Mouse (Mus musculus) midbrain, embryonic 11.5 days (tissue): ENCODE results near the gene Ptpn22. TPM values are rescaled to one million over a fixed set of nuclear protein-coding genes. Genes with fewer than 3 reads are reported as not detected.

ENCODE experiments used
- ATAC-seq: fragments of 200-750 bp; cut with Nextera tagmentation; 2 replicates; pipeline ENCODE4 v1.8.0; 2017; ENCODE audit warnings: moderate TSS enrichment, moderate library complexity; ENCODE audit not compliant: low FRiP score
- DNase-seq: peaks from one replicate; pipeline ENCODE4 v3.0.0; 2015; ENCODE audit warnings: low spot score; ENCODE audit errors: missing footprints
- H3K27ac ChIP-seq: fragments of 300-500 bp; sonication (generic); 2 replicates; pipeline ENCODE4 v1.5.1; 2014; ENCODE audit warnings: low read depth, low read length
- H3K27me3 ChIP-seq: fragments of 300-500 bp; sonication (generic); 2 replicates; pipeline ENCODE4 v1.6.1; 2014; ENCODE audit warnings: mild to moderate bottlenecking, low read length, moderate library complexity, mixed read lengths; ENCODE audit not compliant: control insufficient read depth, insufficient read depth
- H3K36me3 ChIP-seq: fragments of 300-500 bp; sonication (generic); 2 replicates; pipeline ENCODE4 v1.6.1; 2014; ENCODE audit warnings: mild to moderate bottlenecking, low read length, moderate library complexity, mixed read lengths; ENCODE audit not compliant: control insufficient read depth, insufficient read depth
- H3K4me1 ChIP-seq: fragments of 300-500 bp; sonication (generic); 2 replicates; pipeline ENCODE4 v1.6.1; 2014; ENCODE audit warnings: low read length; ENCODE audit not compliant: control insufficient read depth, insufficient read depth
- H3K4me2 ChIP-seq: fragments of 300-500 bp; sonication (generic); 2 replicates; pipeline ENCODE4 v1.6.1; 2014; ENCODE audit warnings: mild to moderate bottlenecking, moderate library complexity
- H3K4me3 ChIP-seq: fragments of 300-500 bp; sonication (generic); 2 replicates; pipeline ENCODE4 v1.5.1; 2014; ENCODE audit warnings: low read depth, low read length
- H3K9ac ChIP-seq: fragments of 300-500 bp; sonication (generic); 2 replicates; pipeline ENCODE4 v1.6.1; 2014; ENCODE audit warnings: low read length
- H3K9me3 ChIP-seq: fragments of 300-500 bp; sonication (generic); 2 replicates; pipeline ENCODE4 v1.6.1; 2016; ENCODE audit warnings: low read length; ENCODE audit not compliant: control insufficient read depth
- WGBS: fragments of 180-500 bp; shearing (Covaris S2); extraction: QIAGEN DNeasy Blood & Tissue Kit; methylation state at CpG from one replicate; pipeline ENCODE4 v1.1.7; 2014; 5-methylcytosine and 5-hydroxymethylcytosine counted together
- polyA plus RNA-seq: library from polyadenylated mRNA; unstranded; fragments of >200 nt; fragmentation: Nextera tagmentation; extraction: Ambion mirVana; gene quantifications from 2 replicates; pipeline ENCODE4 v1.2.1, GENCODE M21; 2014

Gene Ptpn22
- polyA plus RNA-seq, 1 experiment from 2014 or later = 0.23 TPM

DNA sequence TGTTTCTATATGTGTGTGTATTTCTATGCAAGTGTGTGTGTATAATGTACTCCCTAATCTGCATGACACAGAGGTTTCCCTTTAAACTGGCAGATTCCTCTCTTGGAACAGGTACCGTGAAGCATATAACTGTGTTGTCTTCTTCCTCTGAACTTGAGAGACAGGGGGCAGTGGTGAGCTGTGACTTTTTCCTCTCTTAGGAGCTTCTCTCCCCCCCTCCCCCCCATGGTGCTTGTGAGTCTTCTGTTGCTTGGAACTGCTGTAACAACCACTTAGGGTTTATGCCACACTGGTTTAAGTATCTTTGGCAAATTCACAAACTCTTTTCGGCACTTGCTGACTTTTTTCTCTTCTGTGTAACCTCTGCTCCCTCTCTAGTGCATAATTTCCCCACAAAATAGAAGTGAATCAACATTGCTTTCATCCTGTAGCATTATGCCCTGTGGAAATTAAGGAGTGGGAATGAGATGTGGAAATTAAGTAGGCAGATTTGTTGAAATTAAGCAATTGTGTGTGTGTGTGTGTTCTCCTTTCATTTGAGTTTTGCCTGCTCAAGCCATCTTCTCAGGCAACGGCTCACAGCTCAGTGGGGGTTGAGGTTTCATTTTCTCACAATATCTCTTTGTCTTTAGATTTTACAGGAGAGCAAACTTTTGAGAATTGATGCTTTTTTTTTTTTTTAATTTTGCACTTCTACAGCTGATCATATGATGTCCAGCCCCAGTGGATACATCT, 6.9 kb upstream of the Ptpn22 start:
- ATAC-seq (no peak), DNase-seq (no peak)
- Histone ChIP-seq H3K4me3 (no peak overlapping the region), H3K27ac (no peak overlapping the region), H3K4me2 (no peak overlapping the region), H3K9ac (no peak overlapping the region), H3K4me1 (no peaks in the 10 kb centered on the region), H3K27me3 (no peaks in the 10 kb centered on the region), H3K36me3 (no peaks in the 10 kb centered on the region), H3K9me3 (no peaks in the 10 kb centered on the region)
- WGBS = 77% methylated on average over 3 of the region's 3 CpGs

DNA sequence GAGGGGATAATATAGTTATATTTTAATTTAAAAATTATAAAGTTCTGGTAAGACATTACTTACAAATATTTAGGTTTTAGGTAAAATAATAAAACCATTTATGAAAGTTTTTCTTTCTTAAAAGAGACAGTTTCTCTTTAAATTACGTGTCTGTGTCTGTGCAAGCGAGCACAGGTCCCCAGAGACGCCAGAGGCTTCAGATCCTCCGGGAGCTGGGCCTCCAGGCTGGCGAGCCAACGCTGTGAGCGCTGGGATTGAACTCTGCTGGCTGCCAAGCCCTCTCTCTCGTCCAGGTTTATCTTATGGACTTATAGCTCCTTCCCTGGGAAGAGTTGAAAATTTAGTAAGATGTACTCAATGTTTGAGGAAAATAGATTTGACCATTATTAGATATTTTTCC, 5.8 kb upstream of the Ptpn22 start:
- no peak for DNase-seq
- H3K27ac ChIP-seq = no peak overlapping the region

DNA sequence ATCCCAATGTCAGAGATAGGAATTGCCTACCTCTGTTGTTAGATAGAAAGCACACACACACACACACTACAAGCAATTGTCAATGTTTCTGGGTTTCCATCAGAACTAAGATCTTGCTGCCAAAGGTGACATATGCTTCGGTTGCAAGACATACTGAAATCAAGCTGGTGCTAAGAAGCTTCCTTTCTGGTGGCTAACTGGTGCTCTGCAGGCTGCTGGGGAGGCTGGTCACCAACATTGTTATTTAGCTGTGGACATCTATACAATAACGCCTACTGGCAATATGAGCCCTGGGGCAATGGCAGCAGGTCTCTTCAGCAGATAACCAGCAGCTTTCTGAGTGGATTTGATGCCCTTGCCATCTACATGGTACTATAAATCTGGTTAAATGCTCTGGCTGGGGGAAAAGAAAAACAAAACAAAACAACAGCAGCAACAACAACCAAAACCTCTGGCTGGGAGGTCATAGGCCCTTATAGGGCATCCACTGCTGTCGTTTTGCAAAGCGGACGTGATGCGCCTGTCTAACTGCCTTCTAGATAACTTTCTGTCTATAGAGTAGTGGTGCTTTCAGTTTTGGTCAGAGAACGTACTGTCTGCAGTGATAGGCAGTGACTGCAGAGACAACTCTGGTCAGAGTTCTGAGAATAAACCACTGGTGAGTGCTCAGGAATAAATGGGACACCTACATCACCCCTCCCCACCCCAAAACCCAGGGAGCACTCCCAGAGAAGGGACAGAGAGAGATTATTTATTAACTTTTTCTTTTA, 2.4 kb upstream of the Ptpn22 start:
- Histone ChIP-seq H3K9ac (no peak overlapping the region), H3K9me3 (no peaks in the 10 kb centered on the region), H3K27ac (no peak overlapping the region), H3K36me3 (no peaks in the 10 kb centered on the region), H3K4me3 (no peak overlapping the region), H3K27me3 (no peaks in the 10 kb centered on the region), H3K4me1 (no peaks in the 10 kb centered on the region), H3K4me2 (no peak overlapping the region)
- ATAC-seq = no peak
- DNase-seq = no peak
- WGBS = 91% methylated on average over 7 of the region's 7 CpGs

More for the DNA sequence above, 5.8 kb upstream of the Ptpn22 start:
- Histone ChIP-seq H3K9me3 (no peaks in the 10 kb centered on the region), H3K9ac (no peak overlapping the region), H3K36me3 (no peaks in the 10 kb centered on the region), H3K4me1 (no peaks in the 10 kb centered on the region), H3K4me2 (no peak overlapping the region), H3K4me3 (no peak overlapping the region), H3K27me3 (no peaks in the 10 kb centered on the region)
- ATAC-seq = no peak
- 76% methylated on average over 8 of the region's 8 CpGs for WGBS

DNA sequence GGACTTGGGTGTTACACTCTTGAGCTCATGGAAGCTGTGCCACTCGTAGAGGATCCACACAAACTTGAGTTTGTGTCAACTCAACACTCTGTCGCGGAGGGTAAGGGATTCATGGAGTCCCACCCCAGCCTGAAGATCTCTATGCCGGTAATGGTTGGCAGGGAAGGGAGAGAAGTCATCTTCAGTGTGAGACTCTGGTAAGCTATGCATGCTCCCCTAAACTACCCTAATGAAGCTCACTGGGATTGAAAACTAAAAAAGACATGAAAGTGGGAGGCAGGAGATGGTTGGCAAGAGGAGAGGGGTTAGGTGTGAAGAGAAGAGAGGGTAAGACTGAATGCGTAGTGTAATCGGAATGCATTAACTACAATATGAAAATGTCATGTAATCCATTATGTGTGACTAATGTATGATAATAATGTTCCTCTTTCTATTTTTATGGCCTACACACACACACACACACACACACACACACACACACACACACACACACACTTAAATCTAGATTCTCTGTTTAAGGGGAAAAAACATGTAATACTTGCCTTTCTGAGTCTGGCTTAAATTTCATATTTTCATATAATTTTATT, 1.5 kb upstream of the Ptpn22 start:
- Histone ChIP-seq H3K36me3 (no peaks in the 10 kb centered on the region), H3K9me3 (no peaks in the 10 kb centered on the region), H3K27ac (no peak overlapping the region), H3K4me2 (no peak overlapping the region), H3K4me1 (no peaks in the 10 kb centered on the region), H3K9ac (no peak overlapping the region), H3K27me3 (no peaks in the 10 kb centered on the region), H3K4me3 (no peak overlapping the region)
- DNase-seq (no peak), ATAC-seq (no peak)
- 98% methylated on average over 6 of the region's 6 CpGs for WGBS

DNA sequence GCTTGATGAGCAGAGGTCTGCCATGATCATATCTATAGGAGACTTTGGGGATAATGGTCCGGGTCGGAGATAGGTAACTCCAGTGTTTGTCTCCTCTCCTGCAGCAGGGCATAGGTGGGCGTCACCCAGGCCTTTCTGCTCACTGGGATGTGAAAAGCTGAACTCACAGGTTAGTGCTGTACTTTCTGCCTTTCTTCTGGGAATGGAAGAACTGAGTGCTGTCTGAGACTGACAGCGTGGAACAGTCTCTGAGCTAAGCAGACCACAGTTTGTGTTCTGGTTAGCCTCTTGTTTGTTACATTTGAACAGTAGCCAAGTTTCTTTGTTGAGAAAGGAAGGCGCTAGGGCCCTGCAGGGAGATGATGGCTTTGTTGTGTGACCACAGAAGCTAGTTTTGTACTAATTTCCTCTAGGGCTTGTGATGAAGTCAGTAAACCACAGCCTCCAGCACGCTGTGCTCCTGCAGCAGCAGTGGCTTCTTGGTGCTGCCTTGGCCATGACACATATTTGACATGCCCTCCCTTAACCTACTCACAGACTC, 326 bp downstream of the Ptpn22 start:
- Histone ChIP-seq H3K27ac (no peak overlapping the region), H3K36me3 (no peaks in the 10 kb centered on the region), H3K4me2 (no peak overlapping the region), H3K9ac (no peak overlapping the region), H3K9me3 (no peaks in the 10 kb centered on the region), H3K4me3 (no peak overlapping the region), H3K27me3 (no peaks in the 10 kb centered on the region), H3K4me1 (no peaks in the 10 kb centered on the region)
- 76% methylated on average over 6 of the region's 6 CpGs for WGBS
- DNase-seq (no peak), ATAC-seq (no peak)

DNA sequence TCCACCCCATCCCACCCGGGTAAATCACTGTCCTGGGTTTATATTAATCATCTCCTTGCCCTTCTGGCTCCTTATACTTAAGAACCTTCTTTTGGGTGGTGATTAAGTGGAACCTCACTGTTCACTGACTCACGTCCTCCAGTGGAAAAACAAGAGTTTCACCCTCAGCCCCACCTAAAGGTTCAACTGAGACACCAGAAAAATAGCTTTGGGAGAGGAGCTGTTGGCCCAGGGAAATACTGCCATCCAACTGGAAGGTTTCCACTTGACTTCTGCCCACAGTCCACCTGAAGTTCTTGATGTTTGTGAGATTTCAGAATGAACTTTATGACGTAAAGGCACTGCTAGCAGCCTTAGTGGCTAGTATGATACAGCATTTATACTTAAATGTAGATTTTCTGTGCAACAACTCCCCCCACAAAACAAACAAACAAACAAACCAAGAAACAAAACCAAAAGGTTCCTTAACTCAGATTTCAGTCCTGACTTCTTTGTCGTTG, 3.2 kb downstream of the Ptpn22 start:
- no peak overlapping the region for H3K27ac ChIP-seq
- no peaks in the 10 kb centered on the region for H3K36me3 ChIP-seq
- H3K4me1 ChIP-seq = no peaks in the 10 kb centered on the region
- H3K4me3 ChIP-seq = no peak overlapping the region
- DNase-seq (no peak), ATAC-seq (no peak)
- WGBS = 85% methylated on average over 4 of the region's 4 CpGs
- H3K4me2 ChIP-seq = no peak overlapping the region
- H3K9me3 ChIP-seq = no peaks in the 10 kb centered on the region
- no peak overlapping the region for H3K9ac ChIP-seq
- no peaks in the 10 kb centered on the region for H3K27me3 ChIP-seq

DNA sequence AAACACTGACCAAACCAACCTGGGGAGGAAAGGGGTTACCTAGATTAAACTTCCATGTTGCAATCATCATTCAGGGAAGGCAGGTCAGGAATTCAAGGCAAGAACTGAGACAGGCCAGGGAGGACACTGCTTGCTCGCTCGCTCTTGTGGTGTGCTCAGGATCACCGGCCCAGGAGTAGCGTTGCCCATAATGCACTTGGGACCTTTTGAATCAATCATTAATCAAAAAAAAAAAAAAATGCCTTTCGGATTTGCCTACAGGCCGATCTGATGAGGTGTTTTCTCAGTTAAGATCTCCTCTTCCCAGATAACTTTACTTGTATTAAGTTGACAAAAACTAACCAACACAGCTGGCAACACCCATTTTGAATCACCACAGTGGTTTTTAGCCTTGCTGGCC, 4.6 kb downstream of the Ptpn22 start:
- Histone ChIP-seq H3K9ac (no peak overlapping the region), H3K27me3 (no peaks in the 10 kb centered on the region), H3K4me2 (no peak overlapping the region), H3K9me3 (no peaks in the 10 kb centered on the region), H3K4me3 (no peak overlapping the region), H3K36me3 (no peaks in the 10 kb centered on the region), H3K27ac (no peak overlapping the region), H3K4me1 (no peaks in the 10 kb centered on the region)
- DNase-seq (no peak), ATAC-seq (no peak)
- WGBS = 86% methylated on average over 6 of the region's 6 CpGs

DNA sequence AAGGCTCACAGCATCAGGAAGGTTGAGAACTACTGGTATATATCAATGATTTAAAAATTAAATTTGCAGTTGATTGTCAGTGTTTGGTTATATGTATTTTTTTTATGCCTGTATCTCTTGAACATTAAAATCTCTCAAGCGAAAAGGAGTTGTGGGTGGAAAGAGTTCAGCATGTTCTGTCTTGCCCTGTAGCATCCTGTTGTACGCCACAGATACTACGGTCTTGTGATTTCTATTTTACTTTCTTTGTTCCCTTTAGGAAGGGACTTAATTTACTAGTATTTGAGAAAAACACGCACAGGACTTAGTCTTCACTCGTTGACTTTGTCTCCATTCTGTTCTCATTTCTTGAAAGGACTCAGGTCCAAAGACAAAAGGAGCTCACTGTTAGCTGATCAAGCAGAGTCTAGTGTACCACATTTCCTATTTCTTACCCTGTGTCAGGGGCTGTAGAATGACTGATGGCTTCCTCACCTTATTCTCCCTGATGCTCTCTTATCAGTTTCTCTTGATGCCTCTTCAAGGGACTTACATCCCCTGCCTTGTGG, 7.9 kb downstream of the Ptpn22 start:
- H3K4me2 ChIP-seq = no peak overlapping the region
- H3K27ac ChIP-seq = no peak overlapping the region
- DNase-seq = peak; percentile 17
- H3K9ac ChIP-seq = no peak overlapping the region
- ATAC-seq = no peak
- 91% methylated on average over 5 of the region's 5 CpGs for WGBS
- no peaks in the 10 kb centered on the region for H3K27me3 ChIP-seq
- no peaks in the 10 kb centered on the region for H3K9me3 ChIP-seq
- H3K36me3 ChIP-seq = no peaks in the 10 kb centered on the region
- no peaks in the 10 kb centered on the region for H3K4me1 ChIP-seq
- H3K4me3 ChIP-seq = no peak overlapping the region
